Comparison of ENCODE assay signal across 9 mouse cellular contexts in the genomic region with DNA sequence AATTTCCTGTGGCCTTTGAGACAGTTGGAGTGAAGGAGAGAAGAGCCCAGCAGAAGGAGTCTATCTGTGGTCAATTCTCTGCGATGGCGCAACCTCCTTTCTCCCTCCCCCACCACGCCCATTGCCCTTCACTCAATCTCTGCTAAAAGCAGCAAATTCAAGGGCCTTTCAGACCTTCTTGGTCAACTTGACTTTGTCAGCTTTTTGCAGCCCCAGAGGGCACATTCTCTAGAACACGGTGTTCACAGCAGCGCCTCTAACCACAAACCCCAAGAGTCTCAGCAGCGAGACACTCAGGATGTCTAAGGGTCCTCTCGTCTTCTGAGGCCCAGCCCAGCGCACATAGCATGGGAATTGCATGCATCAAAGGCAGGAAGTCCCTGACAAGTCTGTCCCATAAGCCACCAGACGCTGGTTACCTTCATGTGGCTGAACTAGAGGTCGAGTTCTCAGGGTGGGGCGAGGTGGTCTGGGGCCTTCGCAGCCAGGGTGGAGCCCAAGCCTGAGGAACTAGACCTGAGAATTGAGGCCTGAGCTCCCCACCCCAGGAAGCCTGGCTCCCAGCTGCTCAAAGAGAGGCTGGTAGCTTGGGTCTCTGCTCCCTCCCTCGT. TPM values are rescaled to one million over a fixed set of nuclear protein-coding genes. Genes with fewer than 3 reads are reported as not detected.
A peak's percentile ranks its signal among the peaks of the same experiment; 100 is the strongest.
DNase-seq lines count a peak whose midpoint lies in the region; ATAC-seq lines count a peak whose summit lies in the region.
"Had no signal": no experiment of that assay in that cellular context is flagged by ENCODE, and none has a peak within 500 bp of the region (broad histone marks: within the 10 kb centered on the region; RNA-seq: fewer than 3 reads in every experiment).

No protein-coding gene starts in this region.

- DNase-seq in heart, embryonic 10.5 days (ENCODE audit: low spot score): no peak
- DNase-seq in heart, adult 8-10 months (ENCODE audit: low spot score): no peak
- DNase-seq in thymus, adult 18-20 months: peak; percentile 41 to 71
- DNase-seq in midbrain, embryonic 10.5 days (ENCODE audit: low spot score): no peak
- DNase-seq in cerebellum, adult 11-12 months: no peak
- no peak for DNase-seq in hindbrain, embryonic 14.5 days (ENCODE audit: low spot score)

- H3K27me3 ChIP-seq in heart, embryonic 10.5 days (ENCODE audit: insufficient read depth, poor library complexity, severe bottlenecking): no peaks in the 10 kb centered on the region
- H3K27me3 ChIP-seq in heart, embryonic 14.5 days (ENCODE audit: control insufficient read depth, insufficient read depth, low read length): no peaks in the 10 kb centered on the region
- no peaks in the 10 kb centered on the region for H3K27me3 ChIP-seq in lung, embryonic 15.5 days
- H3K27me3 ChIP-seq in midbrain, embryonic 10.5 days (ENCODE audit: low read depth, poor library complexity, severe bottlenecking): no peaks in the 10 kb centered on the region
- no peaks in the 10 kb centered on the region for H3K27me3 ChIP-seq in hindbrain, embryonic 14.5 days (ENCODE audit: control insufficient read depth, insufficient read depth, low read length)
- H3K27me3 ChIP-seq: neural tube, embryonic 13.5 days had no signal

- H3K4me1 ChIP-seq in heart, embryonic 10.5 days: peaks cover 22% of the 10 kb centered on the region
- peaks cover 8 to 18% of the 10 kb centered on the region in 2 experiments for H3K4me1 ChIP-seq in heart, embryonic 14.5 days (ENCODE audit: control insufficient read depth in 2 of 2, insufficient read depth in 2 of 2, low read length in 2 of 2)
- H3K4me1 ChIP-seq in lung, embryonic 15.5 days: peaks cover 28% of the 10 kb centered on the region
- peaks cover 3% of the 10 kb centered on the region; the same call in 1 of the 2 replicates for H3K4me1 ChIP-seq in midbrain, embryonic 10.5 days
- H3K4me1 ChIP-seq in hindbrain, embryonic 14.5 days (replicated peaks; ENCODE audit: control insufficient read depth, insufficient read depth, low read length): no peaks in the 10 kb centered on the region
- H3K4me1 ChIP-seq: neural tube, embryonic 13.5 days had no signal

- no peak overlapping the region for H3K4me3 ChIP-seq in heart, embryonic 10.5 days
- no peak overlapping the region for H3K4me3 ChIP-seq in heart, embryonic 14.5 days (ENCODE audit: control insufficient read depth in 1 of 2, insufficient read depth in 1 of 2, low read depth in 1 of 2, low read length in 2 of 2)
- no peak overlapping the region for H3K4me3 ChIP-seq in lung, embryonic 15.5 days
- no peak overlapping the region for H3K4me3 ChIP-seq in midbrain, embryonic 10.5 days
- no peak overlapping the region for H3K4me3 ChIP-seq in hindbrain, embryonic 14.5 days (replicated peaks; ENCODE audit: low read length)
- H3K4me3 ChIP-seq: neural tube, embryonic 13.5 days had no signal

- no peak overlapping the region for H3K4me2 ChIP-seq in heart, embryonic 14.5 days (ENCODE audit: low read length)
- H3K4me2 ChIP-seq in lung, embryonic 15.5 days: peak overlapping the region; percentile 3; the same call in 1 of the 2 replicates
- no peak overlapping the region for H3K4me2 ChIP-seq in hindbrain, embryonic 14.5 days (replicated peaks)
- H3K4me2 ChIP-seq: neural tube, embryonic 13.5 days had no signal

- WGBS in heart, embryonic 10.5 days: 63% methylated on average over 13 of the region's 13 CpGs
- 65% methylated on average over 13 of the region's 13 CpGs for WGBS in heart, embryonic 14.5 days
- 37% methylated on average over 13 of the region's 13 CpGs for WGBS in lung, embryonic 15.5 days
- 81% methylated on average over 13 of the region's 13 CpGs for WGBS in midbrain, embryonic 10.5 days
- 76% methylated on average over 13 of the region's 13 CpGs for WGBS in hindbrain, embryonic 14.5 days

- no peak for ATAC-seq in heart, embryonic 14.5 days (ENCODE audit: insufficient number of reproducible peaks, insufficient read depth, low FRiP score, low read depth)
- ATAC-seq in lung, embryonic 15.5 days (ENCODE audit: borderline replicate concordance, extremely low read depth, low FRiP score, low TSS enrichment): peak; percentile 40
- no peak for ATAC-seq in hindbrain, embryonic 14.5 days (ENCODE audit: low FRiP score)

- peak overlapping the region; percentile 30; the same call in 1 of the 2 replicates for H3K27ac ChIP-seq in heart, embryonic 10.5 days
- H3K27ac ChIP-seq in heart, embryonic 14.5 days (replicated peaks in 1 of 2; ENCODE audit: control insufficient read depth in 1 of 2, insufficient read depth in 1 of 2, low read depth in 2 of 2, low read length in 2 of 2): peak overlapping the region; percentile 39 to 40
- peak overlapping the region; percentile 83 for H3K27ac ChIP-seq in lung, embryonic 15.5 days
- H3K27ac ChIP-seq in midbrain, embryonic 10.5 days (replicated peaks): no peak overlapping the region
- H3K27ac ChIP-seq in hindbrain, embryonic 14.5 days: no peak overlapping the region

- 0 out of 2 replicates have a peak overlapping the region, but pooled peaks have one; percentile 8 for H3K9ac ChIP-seq in heart, embryonic 14.5 days (ENCODE audit: low read length)
- 0 out of 2 replicates have a peak overlapping the region, but pooled peaks have one; percentile 11 for H3K9ac ChIP-seq in lung, embryonic 15.5 days
- no peak overlapping the region for H3K9ac ChIP-seq in hindbrain, embryonic 14.5 days
- H3K9ac ChIP-seq: neural tube, embryonic 13.5 days had no signal

- H3K9me3 ChIP-seq in heart, embryonic 10.5 days: no peaks in the 10 kb centered on the region
- H3K9me3 ChIP-seq in heart, embryonic 14.5 days (ENCODE audit: control insufficient read depth, low read length): no peaks in the 10 kb centered on the region
- no peaks in the 10 kb centered on the region for H3K9me3 ChIP-seq in lung, embryonic 15.5 days
- no peaks in the 10 kb centered on the region for H3K9me3 ChIP-seq in midbrain, embryonic 10.5 days (replicated peaks)
- H3K9me3 ChIP-seq in hindbrain, embryonic 14.5 days (ENCODE audit: control insufficient read depth, low read length): no peaks in the 10 kb centered on the region

- no peaks in the 10 kb centered on the region for H3K36me3 ChIP-seq in heart, embryonic 10.5 days
- H3K36me3 ChIP-seq in heart, embryonic 14.5 days (ENCODE audit: control insufficient read depth, insufficient read depth, low read length): no peaks in the 10 kb centered on the region
- H3K36me3 ChIP-seq in lung, embryonic 15.5 days: no peaks in the 10 kb centered on the region
- no peaks in the 10 kb centered on the region for H3K36me3 ChIP-seq in midbrain, embryonic 10.5 days
- no peaks in the 10 kb centered on the region for H3K36me3 ChIP-seq in hindbrain, embryonic 14.5 days (replicated peaks; ENCODE audit: control insufficient read depth, insufficient read depth)
- H3K36me3 ChIP-seq: neural tube, embryonic 13.5 days had no signal

RNA-seq across cellular contexts. Expression of a gene that starts 37.8 kb away (rescaled TPM):
- polyA plus RNA-seq in heart, embryonic 10.5 days (2016; fragmentation: Nextera tagmentation; extraction: Ambion mirVana): 431 and 488 TPM in 2 replicates
- total RNA-seq in heart, adult 8-10 months (2022): 10 to 100 TPM; 53.9 to 86.8 (median 74.8) TPM
- 228 and 258 TPM in 2 replicates for polyA plus RNA-seq in heart, embryonic 14.5 days (2014; fragmentation: Nextera tagmentation; extraction: Ambion mirVana)
- polyA plus RNA-seq in lung, embryonic 15.5 days (2015; fragmentation: Nextera tagmentation; extraction: Ambion mirVana): 534 and 547 TPM in 2 replicates
- polyA plus RNA-seq in midbrain, embryonic 10.5 days (2016; fragmentation: Nextera tagmentation; extraction: Ambion mirVana): 746 and 771 TPM in 2 replicates
- 150 and 177 TPM in 2 replicates for polyA plus RNA-seq in hindbrain, embryonic 14.5 days (2014; fragmentation: Nextera tagmentation; extraction: Ambion mirVana)

RNA-seq across cellular contexts. Expression of a gene that starts 41.1 kb away (rescaled TPM):
- 9.1 and 11.4 TPM in 2 replicates for polyA plus RNA-seq in heart, embryonic 10.5 days (2016; fragmentation: Nextera tagmentation; extraction: Ambion mirVana)
- total RNA-seq in heart, adult 8-10 months (2022): 10 to 100 TPM; 34.0 to 40.3 (median 37.2) TPM
- polyA plus RNA-seq in heart, embryonic 14.5 days (2014; fragmentation: Nextera tagmentation; extraction: Ambion mirVana): 16.5 and 17.4 TPM in 2 replicates
- polyA plus RNA-seq in lung, embryonic 15.5 days (2015; fragmentation: Nextera tagmentation; extraction: Ambion mirVana): 16.1 and 16.5 TPM in 2 replicates
- 12.1 and 13.8 TPM in 2 replicates for polyA plus RNA-seq in midbrain, embryonic 10.5 days (2016; fragmentation: Nextera tagmentation; extraction: Ambion mirVana)
- polyA plus RNA-seq in hindbrain, embryonic 14.5 days (2014; fragmentation: Nextera tagmentation; extraction: Ambion mirVana): 18.7 and 18.8 TPM in 2 replicates

Comparison
In these comparisons a context has a peak if more than half of its experiments do, and no peak if none do; other contexts are left out.
1. DNase-seq: peak in thymus, adult 18-20 months (2 of 2); none in heart, embryonic 10.5 days (single experiment), heart, adult 8-10 months (single experiment), midbrain, embryonic 10.5 days (single experiment), cerebellum, adult 11-12 months (single experiment) and hindbrain, embryonic 14.5 days (single experiment).
2. H3K27ac ChIP-seq: peak in heart, embryonic 10.5 days (single experiment), heart, embryonic 14.5 days (2 of 2) and lung, embryonic 15.5 days (single experiment); none in midbrain, embryonic 10.5 days (single experiment) and hindbrain, embryonic 14.5 days (single experiment).